Mouse (Mus musculus): Measurements from ENCODE around the gene Ube2h. TPM values are rescaled to one million over a fixed set of nuclear protein-coding genes. Genes with fewer than 3 reads are reported as not detected.

The Ube2h gene
- total RNA-seq, 2 experiments from 2014 or later, result 64.4 to 80.8 TPM

- no peak for DNase-seq (ENCODE audit: low spot score)
- intact Hi-C loops (cut with DNase I), result no loop called here
Measured at GRCm38 (mm10) chr6:30255846-30256245, 48.5 kb downstream of the Ube2h start.

GRCm38 (mm10) chr6:30252271-30253010 is 51.9 kb downstream of the Ube2h start:
- intact Hi-C loops (cut with DNase I), result no loop called here
- no peak for DNase-seq (ENCODE audit: low spot score)

DNA sequence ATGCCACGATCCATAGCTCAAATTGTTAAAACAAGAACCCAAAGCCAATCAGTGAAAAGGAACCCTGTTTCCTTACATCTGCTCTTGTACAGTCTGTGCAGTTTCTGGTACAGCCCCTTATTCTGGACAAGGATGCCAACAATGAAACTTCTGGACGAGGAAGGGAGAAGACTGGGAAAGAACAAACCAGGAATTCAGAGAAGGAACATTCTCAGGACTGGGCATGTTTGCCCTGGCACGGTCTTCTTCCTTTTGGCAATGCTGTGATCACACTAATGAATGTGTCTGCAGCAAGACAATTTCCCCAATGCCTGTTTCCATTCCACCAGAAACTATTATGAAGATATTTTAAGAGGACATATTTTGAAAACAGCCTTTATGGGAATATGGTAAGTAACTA is 55.6 kb downstream of the Ube2h start:
- DNase-seq (ENCODE audit: low spot score), result no peak
- intact Hi-C loops (cut with DNase I), result no loop called here

- intact Hi-C loops (cut with DNase I), result no loop called here
- no peak for DNase-seq (ENCODE audit: low spot score)
Measured at GRCm38 (mm10) chr6:30245940-30246339, 58.4 kb downstream of the Ube2h start.

DNA sequence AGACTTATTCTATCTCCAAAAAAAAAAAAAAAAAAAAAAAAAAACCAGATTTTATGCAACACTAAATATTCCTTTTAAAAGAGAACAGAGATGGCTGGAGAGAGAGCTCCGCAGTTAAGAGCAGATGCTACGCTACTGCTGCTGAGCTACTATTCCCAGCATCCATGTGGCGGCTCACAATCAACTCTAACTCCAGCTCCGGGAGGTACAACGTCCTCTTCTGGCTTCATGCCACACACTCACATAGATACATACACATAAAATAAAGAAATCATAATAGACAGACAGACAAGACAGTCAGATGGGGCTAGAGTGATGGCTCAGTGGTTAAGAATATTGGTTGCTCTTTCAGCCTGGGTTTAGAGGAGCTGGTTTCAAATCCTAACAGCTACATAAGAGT is 58.9 kb downstream of the Ube2h start:
- intact Hi-C loops (cut with DNase I), result no loop called here
- no peak for DNase-seq (ENCODE audit: low spot score)

GRCm38 (mm10) chr6:30243347-30244007 is 60.9 kb downstream of the Ube2h start:
- intact Hi-C loops (cut with DNase I), result no loop called here

DNA sequence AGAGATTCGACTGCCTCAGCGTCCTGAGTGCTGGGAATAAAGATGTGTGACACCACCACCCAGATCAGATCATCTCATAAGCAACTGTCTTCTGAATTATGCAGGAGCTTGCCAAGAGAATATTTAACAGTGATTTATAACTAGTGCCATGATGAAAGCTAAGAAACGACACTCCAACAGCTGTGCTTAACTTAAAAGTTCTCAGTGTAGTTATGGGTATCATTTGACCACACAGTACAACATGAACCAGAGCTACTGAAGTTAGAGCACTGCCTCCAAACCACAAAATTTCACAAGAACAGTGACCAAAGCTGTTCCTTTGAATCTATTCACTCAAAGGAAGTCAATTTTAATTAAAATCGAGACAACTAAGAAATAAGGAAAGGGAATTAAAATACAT is 61.4 kb downstream of the Ube2h start:
- intact Hi-C loops (cut with DNase I), result no loop called here
- DNase-seq (ENCODE audit: low spot score), result no peak

More at GRCm38 (mm10) chr6:30243347-30244007, 60.9 kb downstream of the Ube2h start:
- DNase-seq (ENCODE audit: low spot score), result no peak

- intact Hi-C loops (cut with DNase I), result no loop called here
- DNase-seq (ENCODE audit: low spot score), result no peak
Measured at GRCm38 (mm10) chr6:30240105-30240504, 64.2 kb downstream of the Ube2h start.

- no peak for DNase-seq (ENCODE audit: low spot score)
- intact Hi-C loops (cut with DNase I), result no loop called here
Measured at GRCm38 (mm10) chr6:30239207-30239606, 65.1 kb downstream of the Ube2h start.

- DNase-seq (ENCODE audit: low spot score), result no peak
- intact Hi-C loops (cut with DNase I), result no loop called here
Measured at GRCm38 (mm10) chr6:30238079-30238478, 66.3 kb downstream of the Ube2h start.

GRCm38 (mm10) chr6:30236564-30236963 is 67.8 kb downstream of the Ube2h start:
- no peak for DNase-seq (ENCODE audit: low spot score)
- intact Hi-C loops (cut with DNase I), result no loop called here

- intact Hi-C loops (cut with DNase I), result loop anchor here (5.0 kb wide), 1 partner anchor 35 kb away; no protein-coding TSS in a partner anchor
- DNase-seq (ENCODE audit: low spot score), result no peak
Measured at GRCm38 (mm10) chr6:30231758-30232293, 72.5 kb downstream of the Ube2h start.

DNA sequence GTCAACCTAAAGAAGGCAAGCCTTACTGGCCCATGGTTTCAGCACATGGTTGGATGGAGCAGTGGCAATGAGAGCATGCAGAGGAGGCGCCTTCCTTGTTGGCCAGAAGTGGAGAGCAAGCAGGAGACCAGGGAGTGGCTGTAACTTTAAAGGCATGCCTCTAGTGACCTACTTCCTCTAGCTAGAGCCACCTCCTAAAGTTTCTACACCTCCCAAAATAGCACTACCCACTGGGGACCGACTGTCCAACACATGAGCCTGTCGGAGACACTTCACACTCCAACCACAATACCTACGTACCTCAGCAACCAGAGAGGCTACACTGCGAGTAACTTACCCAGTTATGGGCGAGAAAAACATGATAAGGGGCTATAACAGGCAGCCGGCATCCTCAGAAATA is 74.1 kb downstream of the Ube2h start:
- intact Hi-C loops (cut with DNase I), result loop anchor here (5.0 kb wide), 1 partner anchor 37 kb away; no protein-coding TSS in a partner anchor
- no peak for DNase-seq (ENCODE audit: low spot score)

DNA sequence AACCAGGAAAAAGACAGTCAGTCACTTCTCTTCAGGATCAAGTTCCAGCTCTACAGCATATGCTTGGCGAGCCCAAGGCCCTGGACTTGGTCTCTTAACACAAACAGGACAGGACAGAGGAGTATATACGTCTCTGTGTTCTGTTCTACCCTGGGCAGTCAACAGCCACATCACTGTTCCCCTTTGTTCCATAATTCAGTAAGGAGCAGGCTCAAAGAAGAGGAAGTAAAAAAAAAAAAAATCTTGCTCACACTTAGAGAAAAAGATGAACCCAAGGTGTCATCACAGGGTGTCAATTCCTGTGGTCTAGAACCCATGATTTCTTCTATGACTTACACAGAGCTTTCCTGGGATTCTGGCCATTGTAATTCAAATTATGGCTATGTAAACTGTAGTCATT is 75.4 kb downstream of the Ube2h start:
- intact Hi-C loops (cut with DNase I), result loop anchor here (5.0 kb wide), 1 partner anchor 73 kb away; the partner anchor contains the start of gene Ube2h
- no peak for DNase-seq (ENCODE audit: low spot score)

GRCm38 (mm10) chr6:30228353-30228752 is 76.0 kb downstream of the Ube2h start:
- intact Hi-C loops (cut with DNase I), result loop anchor here (5.0 kb wide), 1 partner anchor 74 kb away; the partner anchor contains the start of gene Ube2h
- DNase-seq (ENCODE audit: low spot score), result no peak

- no peak for DNase-seq (ENCODE audit: low spot score)
- intact Hi-C loops (cut with DNase I), result loop anchor here (5.0 kb wide), 1 partner anchor 75 kb away; the partner anchor contains the start of gene Ube2h
Measured at GRCm38 (mm10) chr6:30226971-30227700, 77.2 kb downstream of the Ube2h start.

DNA sequence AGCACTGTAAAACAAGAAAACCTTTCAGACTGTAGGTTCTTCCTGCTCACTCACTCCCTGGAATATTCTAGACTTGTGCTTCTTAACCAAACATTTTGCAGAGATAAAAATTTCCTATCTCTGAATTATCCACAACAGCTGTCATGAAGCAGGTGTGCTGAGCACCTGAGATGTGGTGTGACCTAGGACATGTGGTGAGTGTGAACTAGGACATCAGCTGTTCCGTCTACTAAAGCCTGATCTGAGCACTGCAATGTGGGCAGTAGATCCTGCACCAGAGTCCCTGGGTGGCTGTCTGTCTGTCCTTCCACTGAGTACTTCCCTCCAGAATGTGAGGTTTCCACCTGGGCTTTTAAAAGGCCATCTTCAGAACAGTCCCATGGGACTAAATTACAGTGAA is 79.6 kb downstream of the Ube2h start:
- intact Hi-C loops (cut with DNase I), result loop anchor here (5.0 kb wide), 1 partner anchor 78 kb away; the partner anchor contains the start of gene Ube2h
- DNase-seq (ENCODE audit: low spot score), result no peak

GRCm38 (mm10) chr6:30222321-30222720 is 82.0 kb downstream of the Ube2h start:
- no peak for DNase-seq (ENCODE audit: low spot score)
- intact Hi-C loops (cut with DNase I), result no loop called here

DNA sequence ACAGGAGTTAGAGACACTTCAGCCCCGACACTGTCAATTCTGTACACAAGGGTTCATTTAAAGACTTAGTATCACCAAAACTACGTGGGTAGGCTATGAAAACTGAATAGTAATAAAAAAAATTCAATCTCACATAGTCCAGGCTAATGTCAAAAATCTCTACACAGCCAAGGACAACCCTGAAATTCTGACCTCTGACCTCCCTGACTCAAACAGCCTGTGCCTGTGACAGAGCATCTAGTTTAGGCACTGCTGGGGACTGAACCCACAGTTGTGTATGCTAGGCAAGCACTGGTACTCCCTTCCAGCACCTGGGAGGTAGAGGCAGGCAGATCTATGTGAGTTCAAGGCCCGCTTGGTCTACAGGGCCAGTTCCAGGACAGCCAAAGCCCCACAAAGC is 86.8 kb downstream of the Ube2h start:
- DNase-seq (ENCODE audit: low spot score), result no peak

GRCm38 (mm10) chr6:30212468-30212867 is 91.9 kb downstream of the Ube2h start:
- DNase-seq (ENCODE audit: low spot score), result no peak
- intact Hi-C loops (cut with DNase I), result no loop called here

More for the DNA sequence above, 86.8 kb downstream of the Ube2h start:
- intact Hi-C loops (cut with DNase I), result no loop called here
